27 mouse cellular contexts compared by ENCODE assay signal in genomic region chr14:54206309-54206708, GRCm38 (mm10). TPM values are rescaled to one million over a fixed set of nuclear protein-coding genes. Genes with fewer than 3 reads are reported as not detected.
DNase-seq lines count a peak whose midpoint lies in the region; ATAC-seq and TF ChIP-seq lines count a peak whose summit lies in the region.
"Had no signal": no experiment of that assay in that cellular context is flagged by ENCODE, and none has a peak within 500 bp of the region (broad histone marks: within the 10 kb centered on the region; RNA-seq: fewer than 3 reads in every experiment).

No protein-coding gene starts in this region.

- H3K4me3 ChIP-seq in heart, embryonic 13.5 days = no peak overlapping the region
- H3K4me3 ChIP-seq in heart, embryonic 12.5 days = no peak overlapping the region
- no peak overlapping the region for H3K4me3 ChIP-seq in kidney, embryonic 15.5 days (replicated peaks)
- H3K4me3 ChIP-seq in thymus, adult 2 months (ENCODE audit: control insufficient read depth, insufficient read depth, low read length) = peak overlapping the region; percentile 17
- H3K4me3 ChIP-seq: forebrain, embryonic 10.5 days; hindbrain, embryonic 12.5 days; left cerebral cortex, adult 2 months; liver, embryonic 15.5 days; lung, embryonic 15.5 days; megakaryocyte, embryonic 14.5 days; neural tube, embryonic 13.5 days; stomach, embryonic 15.5 days had no signal

- no peak for TF ChIP-seq CTCF in thymus, adult 2 months (IDR thresholded peaks at IDR 0.05; ENCODE audit: borderline replicate concordance, control insufficient read depth, extremely low read depth, insufficient read depth, low read length, poor library complexity)

- no peak for ATAC-seq in heart, embryonic 13.5 days (ENCODE audit: extremely low read depth, insufficient number of reproducible peaks, low FRiP score, low TSS enrichment)
- no peak for ATAC-seq in heart, embryonic 12.5 days (ENCODE audit: insufficient number of reproducible peaks, low FRiP score)
- no peak for ATAC-seq in kidney, embryonic 15.5 days (replicated peaks; ENCODE audit: low FRiP score)
- ATAC-seq: activated CD4-positive, CD25-positive, alpha-beta regulatory T cell, adult 4 months; forebrain, embryonic 16.5 days had no signal

- H3K9ac ChIP-seq in heart, embryonic 13.5 days = no peak overlapping the region
- H3K9ac ChIP-seq in heart, embryonic 12.5 days = no peak overlapping the region
- H3K9ac ChIP-seq in kidney, embryonic 15.5 days = no peak overlapping the region
- H3K9ac ChIP-seq: hindbrain, embryonic 12.5 days; liver, embryonic 15.5 days; lung, embryonic 15.5 days; neural tube, embryonic 13.5 days; stomach, embryonic 15.5 days had no signal

- no peaks in the 10 kb centered on the region for H3K27me3 ChIP-seq in heart, embryonic 13.5 days (replicated peaks)
- H3K27me3 ChIP-seq in heart, embryonic 12.5 days (replicated peaks) = no peaks in the 10 kb centered on the region
- H3K27me3 ChIP-seq in kidney, embryonic 15.5 days = no peaks in the 10 kb centered on the region
- H3K27me3 ChIP-seq in thymus, adult 2 months (ENCODE audit: control insufficient read depth, insufficient read depth, low read length) = no peaks in the 10 kb centered on the region
- H3K27me3 ChIP-seq: hindbrain, embryonic 12.5 days; liver, embryonic 15.5 days; lung, embryonic 15.5 days; stomach, embryonic 15.5 days had no signal

- H3K9me3 ChIP-seq in heart, embryonic 13.5 days = no peaks in the 10 kb centered on the region
- no peaks in the 10 kb centered on the region for H3K9me3 ChIP-seq in heart, embryonic 12.5 days (replicated peaks)
- no peaks in the 10 kb centered on the region for H3K9me3 ChIP-seq in kidney, embryonic 15.5 days (replicated peaks)
- H3K9me3 ChIP-seq: forebrain, embryonic 10.5 days; hindbrain, embryonic 12.5 days; liver, embryonic 15.5 days; lung, embryonic 15.5 days; megakaryocyte, embryonic 14.5 days; neural tube, embryonic 13.5 days; stomach, embryonic 15.5 days had no signal

- no peak for TF ChIP-seq POLR2A in thymus, adult 2 months (IDR thresholded peaks at IDR 0.05; ENCODE audit: control insufficient read depth, extremely low read depth, insufficient read depth, low read length, poor library complexity)

- no peak overlapping the region for H3K4me2 ChIP-seq in heart, embryonic 13.5 days
- no peak overlapping the region for H3K4me2 ChIP-seq in heart, embryonic 12.5 days
- H3K4me2 ChIP-seq in kidney, embryonic 15.5 days = no peak overlapping the region
- H3K4me2 ChIP-seq: hindbrain, embryonic 12.5 days; liver, embryonic 15.5 days; lung, embryonic 15.5 days; neural tube, embryonic 13.5 days; stomach, embryonic 15.5 days had no signal

- H3K27ac ChIP-seq in heart, embryonic 13.5 days (replicated peaks) = peak overlapping the region; percentile 39; the same call in 1 of the 2 replicates
- no peak overlapping the region for H3K27ac ChIP-seq in heart, embryonic 12.5 days (ENCODE audit: poor library complexity, severe bottlenecking)
- peak overlapping the region; percentile 10; the same call in 1 of the 2 replicates for H3K27ac ChIP-seq in kidney, embryonic 15.5 days
- H3K27ac ChIP-seq in thymus, adult 2 months (ENCODE audit: control insufficient read depth, insufficient read depth, low read length) = peak overlapping the region; percentile 55
- H3K27ac ChIP-seq: forebrain, embryonic 10.5 days; hindbrain, embryonic 12.5 days; left cerebral cortex, adult 2 months; liver, embryonic 15.5 days; lung, embryonic 15.5 days; neural tube, embryonic 13.5 days had no signal

- 77% methylated on average over 5 of the region's 5 CpGs for WGBS in heart, embryonic 13.5 days
- 76% methylated on average over 5 of the region's 5 CpGs for WGBS in heart, embryonic 12.5 days
- WGBS in kidney, embryonic 15.5 days = 28% methylated on average over 5 of the region's 5 CpGs
- WGBS in thymus, adult 2 months = 89% methylated on average over 5 of the region's 5 CpGs

- peaks cover 47% of the 10 kb centered on the region for H3K4me1 ChIP-seq in heart, embryonic 13.5 days
- H3K4me1 ChIP-seq in heart, embryonic 12.5 days (replicated peaks) = peaks cover 36% of the 10 kb centered on the region
- H3K4me1 ChIP-seq in kidney, embryonic 15.5 days = peaks cover 28% of the 10 kb centered on the region
- H3K4me1 ChIP-seq in thymus, adult 2 months (replicated peaks; ENCODE audit: control insufficient read depth, insufficient read depth, low read length) = peaks cover 35% of the 10 kb centered on the region
- H3K4me1 ChIP-seq: forebrain, embryonic 10.5 days; hindbrain, embryonic 12.5 days had no signal

- DNase-seq in kidney, postnatal 10 days = no peak
- DNase-seq in thymus, adult 2 months = no peak
- DNase-seq in thymus, postnatal 4 days = no peak
- DNase-seq in B cell, adult 2 months = no peak
- DNase-seq: adrenal gland, adult 8-10 months; cerebellum, adult 18-20 months; cerebellum, postnatal 14 days; gastrocnemius, postnatal 10 days; heart, postnatal 14 days; lung, postnatal 36 days; midbrain, embryonic 14.5 days; retina, postnatal 1 day; right cerebral cortex, postnatal 25 days; spleen, adult 18-20 months had no signal

- no peaks in the 10 kb centered on the region for H3K36me3 ChIP-seq in heart, embryonic 13.5 days
- no peaks in the 10 kb centered on the region for H3K36me3 ChIP-seq in heart, embryonic 12.5 days
- H3K36me3 ChIP-seq in kidney, embryonic 15.5 days = no peaks in the 10 kb centered on the region
- H3K36me3 ChIP-seq in thymus, adult 2 months (ENCODE audit: control insufficient read depth, insufficient read depth, low read length) = peaks cover 94% of the 10 kb centered on the region
- H3K36me3 ChIP-seq: forebrain, embryonic 10.5 days; hindbrain, embryonic 12.5 days; liver, embryonic 15.5 days; lung, embryonic 15.5 days; neural tube, embryonic 13.5 days; stomach, embryonic 15.5 days had no signal

RNA-seq across cellular contexts. Expression of gene Dad1, which starts 47.6 kb away (rescaled TPM):
- 391 and 412 TPM in 2 replicates for polyA plus RNA-seq in heart, embryonic 13.5 days (2015; fragmentation: Nextera tagmentation; extraction: Ambion mirVana)
- polyA plus RNA-seq in heart, embryonic 12.5 days (2016; fragmentation: Nextera tagmentation; extraction: Ambion mirVana) = 365 and 374 TPM in 2 replicates
- polyA plus RNA-seq in kidney, embryonic 15.5 days (2015; fragmentation: Nextera tagmentation; extraction: Ambion mirVana) = 427 and 441 TPM in 2 replicates
- 513 and 641 TPM in 2 replicates for polyA plus RNA-seq in thymus, adult 2 months (2012; rRNA removed)

RNA-seq across cellular contexts. Expression of gene Abhd4, which starts 47.7 kb away (rescaled TPM):
- polyA plus RNA-seq in heart, embryonic 13.5 days (2015; fragmentation: Nextera tagmentation; extraction: Ambion mirVana) = 85.8 and 87.0 TPM in 2 replicates
- 87.6 and 90.2 TPM in 2 replicates for polyA plus RNA-seq in heart, embryonic 12.5 days (2016; fragmentation: Nextera tagmentation; extraction: Ambion mirVana)
- 61.3 and 67.6 TPM in 2 replicates for polyA plus RNA-seq in kidney, embryonic 15.5 days (2015; fragmentation: Nextera tagmentation; extraction: Ambion mirVana)
- 21.5 and 23.6 TPM in 2 replicates for polyA plus RNA-seq in thymus, adult 2 months (2012; rRNA removed)
